Mouse (Mus musculus): ENCODE measurements around the gene Slc9a9. TPM values are rescaled to one million over a fixed set of nuclear protein-coding genes. Genes with fewer than 3 reads are reported as not detected.

The Slc9a9 gene
- polyA plus RNA-seq, 1 experiment from 2014 or later, result 2.6 TPM

- peaks cover 27% of the 10 kb centered on the region for H3K4me1 ChIP-seq
- H3K9me3 ChIP-seq, result no peaks in the 10 kb centered on the region
- no peak overlapping the region for H3K4me3 ChIP-seq
- no peaks in the 10 kb centered on the region for H3K36me3 ChIP-seq (replicated peaks)
- no peaks in the 10 kb centered on the region for H3K27me3 ChIP-seq (replicated peaks; ENCODE audit: low read depth, poor library complexity, severe bottlenecking)
- no peak for DNase-seq (ENCODE audit: low spot score)
- 90% methylated on average over 6 of the region's 6 CpGs for WGBS
- no peak overlapping the region for H3K27ac ChIP-seq (replicated peaks)
These were observed 521.7 kb downstream of the Slc9a9 start for GRCm38 (mm10) chr9:95191442-95191841.

GRCm38 (mm10) chr9:95192901-95193532 lies 523.3 kb downstream of the Slc9a9 start:
- no peaks in the 10 kb centered on the region for H3K27me3 ChIP-seq (replicated peaks; ENCODE audit: low read depth, poor library complexity, severe bottlenecking)
- no peak overlapping the region for H3K27ac ChIP-seq (replicated peaks)
- H3K9me3 ChIP-seq, result no peaks in the 10 kb centered on the region
- 82% methylated on average over 8 of the region's 8 CpGs for WGBS
- H3K4me1 ChIP-seq, result peaks cover 29% of the 10 kb centered on the region
- DNase-seq (ENCODE audit: low spot score), result no peak
- no peaks in the 10 kb centered on the region for H3K36me3 ChIP-seq (replicated peaks)
- no peak overlapping the region for H3K4me3 ChIP-seq

GRCm38 (mm10) chr9:95193672-95194071 lies 524.0 kb downstream of the Slc9a9 start:
- 73% methylated on average over 3 of the region's 3 CpGs for WGBS
- Histone ChIP-seq H3K36me3 (replicated peaks) (no peaks in the 10 kb centered on the region), H3K27ac (replicated peaks) (0 out of 2 replicates have a peak overlapping the region, but pooled peaks have one; percentile 19), H3K4me1 (peaks cover 22% of the 10 kb centered on the region), H3K4me3 (no peak overlapping the region), H3K27me3 (replicated peaks; ENCODE audit: low read depth, poor library complexity, severe bottlenecking) (no peaks in the 10 kb centered on the region), H3K9me3 (no peaks in the 10 kb centered on the region)
- DNase-seq (ENCODE audit: low spot score), result no peak

GRCm38 (mm10) chr9:95194158-95194557 lies 524.4 kb downstream of the Slc9a9 start:
- H3K9me3 ChIP-seq, result no peaks in the 10 kb centered on the region
- 73% methylated on average over 5 of the region's 5 CpGs for WGBS
- no peaks in the 10 kb centered on the region for H3K27me3 ChIP-seq (replicated peaks; ENCODE audit: low read depth, poor library complexity, severe bottlenecking)
- H3K4me3 ChIP-seq, result no peak overlapping the region
- no peak for DNase-seq (ENCODE audit: low spot score)
- H3K27ac ChIP-seq (replicated peaks), result no peak overlapping the region
- no peaks in the 10 kb centered on the region for H3K36me3 ChIP-seq (replicated peaks)
- H3K4me1 ChIP-seq, result peaks cover 20% of the 10 kb centered on the region; the same call in 1 of the 2 replicates

GRCm38 (mm10) chr9:95207661-95208060 lies 538.0 kb downstream of the Slc9a9 start:
- WGBS, result 76% methylated on average over 7 of the region's 7 CpGs
- H3K4me3 ChIP-seq, result no peak overlapping the region
- no peaks in the 10 kb centered on the region for H3K9me3 ChIP-seq
- DNase-seq (ENCODE audit: low spot score), result no peak
- peaks cover 3% of the 10 kb centered on the region; the same call in 1 of the 2 replicates for H3K4me1 ChIP-seq
- H3K27me3 ChIP-seq (replicated peaks; ENCODE audit: low read depth, poor library complexity, severe bottlenecking), result no peaks in the 10 kb centered on the region
- H3K27ac ChIP-seq (replicated peaks), result no peak overlapping the region
- no peaks in the 10 kb centered on the region for H3K36me3 ChIP-seq (replicated peaks)

- no peak overlapping the region for H3K27ac ChIP-seq (replicated peaks)
- H3K27me3 ChIP-seq (replicated peaks; ENCODE audit: low read depth, poor library complexity, severe bottlenecking), result no peaks in the 10 kb centered on the region
- no peak for DNase-seq (ENCODE audit: low spot score)
- H3K4me3 ChIP-seq, result no peak overlapping the region
- no peaks in the 10 kb centered on the region for H3K9me3 ChIP-seq
- WGBS, result 88% methylated on average over 4 of the region's 4 CpGs
- peaks cover 3% of the 10 kb centered on the region; the same call in 1 of the 2 replicates for H3K4me1 ChIP-seq
- H3K36me3 ChIP-seq (replicated peaks), result no peaks in the 10 kb centered on the region
These were observed 539.0 kb downstream of the Slc9a9 start for GRCm38 (mm10) chr9:95208681-95209080.

GRCm38 (mm10) chr9:95220009-95220408 lies 550.3 kb downstream of the Slc9a9 start:
- Histone ChIP-seq H3K4me3 (no peak overlapping the region), H3K4me1 (no peaks in the 10 kb centered on the region; the same call in 1 of the 2 replicates), H3K27ac (replicated peaks) (no peak overlapping the region), H3K36me3 (replicated peaks) (no peaks in the 10 kb centered on the region), H3K9me3 (no peaks in the 10 kb centered on the region), H3K27me3 (replicated peaks; ENCODE audit: low read depth, poor library complexity, severe bottlenecking) (no peaks in the 10 kb centered on the region)
- WGBS, result 41% methylated on average over 3 of the region's 3 CpGs
- DNase-seq (ENCODE audit: low spot score), result no peak

GRCm38 (mm10) chr9:95221310-95221709 lies 551.6 kb downstream of the Slc9a9 start:
- DNase-seq (ENCODE audit: low spot score), result no peak
- Histone ChIP-seq H3K4me1 (no peaks in the 10 kb centered on the region; the same call in 1 of the 2 replicates), H3K36me3 (replicated peaks) (no peaks in the 10 kb centered on the region), H3K27ac (replicated peaks) (no peak overlapping the region), H3K9me3 (no peaks in the 10 kb centered on the region), H3K4me3 (no peak overlapping the region), H3K27me3 (replicated peaks; ENCODE audit: low read depth, poor library complexity, severe bottlenecking) (no peaks in the 10 kb centered on the region)
- WGBS, result 91% methylated on average over 5 of the region's 5 CpGs

GRCm38 (mm10) chr9:95226986-95227385 lies 557.3 kb downstream of the Slc9a9 start:
- 75% methylated on average over 4 of the region's 4 CpGs for WGBS
- no peaks in the 10 kb centered on the region for H3K9me3 ChIP-seq

GRCm38 (mm10) chr9:95228123-95228522 lies 558.4 kb downstream of the Slc9a9 start:
- DNase-seq (ENCODE audit: low spot score), result no peak
- no peaks in the 10 kb centered on the region for H3K27me3 ChIP-seq (replicated peaks; ENCODE audit: low read depth, poor library complexity, severe bottlenecking)
- H3K4me3 ChIP-seq, result no peak overlapping the region
- H3K4me1 ChIP-seq, result no peaks in the 10 kb centered on the region
- no peaks in the 10 kb centered on the region for H3K9me3 ChIP-seq
- WGBS, result 98% methylated on average over 1 of the region's 1 CpGs
- no peaks in the 10 kb centered on the region for H3K36me3 ChIP-seq (replicated peaks)
- no peak overlapping the region for H3K27ac ChIP-seq (replicated peaks)

More at GRCm38 (mm10) chr9:95226986-95227385, 557.3 kb downstream of the Slc9a9 start:
- Histone ChIP-seq H3K27ac (replicated peaks) (no peak overlapping the region), H3K27me3 (replicated peaks; ENCODE audit: low read depth, poor library complexity, severe bottlenecking) (no peaks in the 10 kb centered on the region), H3K36me3 (replicated peaks) (no peaks in the 10 kb centered on the region), H3K4me1 (no peaks in the 10 kb centered on the region), H3K4me3 (no peak overlapping the region)
- no peak for DNase-seq (ENCODE audit: low spot score)

GRCm38 (mm10) chr9:95229147-95229546 lies 559.4 kb downstream of the Slc9a9 start:
- no peak for DNase-seq (ENCODE audit: low spot score)
- H3K9me3 ChIP-seq, result no peaks in the 10 kb centered on the region
- no peak overlapping the region for H3K27ac ChIP-seq (replicated peaks)
- H3K36me3 ChIP-seq (replicated peaks), result no peaks in the 10 kb centered on the region
- WGBS, result 87% methylated on average over 2 of the region's 2 CpGs
- H3K27me3 ChIP-seq (replicated peaks; ENCODE audit: low read depth, poor library complexity, severe bottlenecking), result no peaks in the 10 kb centered on the region
- H3K4me1 ChIP-seq, result no peaks in the 10 kb centered on the region
- H3K4me3 ChIP-seq, result no peak overlapping the region

- no peak overlapping the region for H3K27ac ChIP-seq (replicated peaks)
- no peaks in the 10 kb centered on the region for H3K27me3 ChIP-seq (replicated peaks; ENCODE audit: low read depth, poor library complexity, severe bottlenecking)
- no peaks in the 10 kb centered on the region for H3K4me1 ChIP-seq
- H3K36me3 ChIP-seq (replicated peaks), result no peaks in the 10 kb centered on the region
- no peak overlapping the region for H3K4me3 ChIP-seq
- no peaks in the 10 kb centered on the region for H3K9me3 ChIP-seq
- no peak for DNase-seq (ENCODE audit: low spot score)
These were observed 570.2 kb downstream of the Slc9a9 start for GRCm38 (mm10) chr9:95239900-95240299.

GRCm38 (mm10) chr9:95242628-95243195 lies 573.0 kb downstream of the Slc9a9 start:
- no peak for DNase-seq (ENCODE audit: low spot score)
- Histone ChIP-seq H3K36me3 (replicated peaks) (no peaks in the 10 kb centered on the region), H3K4me1 (no peaks in the 10 kb centered on the region), H3K27me3 (replicated peaks; ENCODE audit: low read depth, poor library complexity, severe bottlenecking) (no peaks in the 10 kb centered on the region), H3K27ac (replicated peaks) (no peak overlapping the region), H3K9me3 (no peaks in the 10 kb centered on the region), H3K4me3 (no peak overlapping the region)
- WGBS, result 86% methylated on average over 2 of the region's 2 CpGs

Measured in embryonic facial prominence, embryonic 10.5 days (tissue).